Mouse (Mus musculus): ENCODE data around the gene Mta1. TPM values are rescaled to one million over a fixed set of nuclear protein-coding genes. Genes with fewer than 3 reads are reported as not detected.

The Mta1 gene
- total RNA-seq, 2 experiments from 2014 or later: 13.6 to 14.8 TPM

DNA sequence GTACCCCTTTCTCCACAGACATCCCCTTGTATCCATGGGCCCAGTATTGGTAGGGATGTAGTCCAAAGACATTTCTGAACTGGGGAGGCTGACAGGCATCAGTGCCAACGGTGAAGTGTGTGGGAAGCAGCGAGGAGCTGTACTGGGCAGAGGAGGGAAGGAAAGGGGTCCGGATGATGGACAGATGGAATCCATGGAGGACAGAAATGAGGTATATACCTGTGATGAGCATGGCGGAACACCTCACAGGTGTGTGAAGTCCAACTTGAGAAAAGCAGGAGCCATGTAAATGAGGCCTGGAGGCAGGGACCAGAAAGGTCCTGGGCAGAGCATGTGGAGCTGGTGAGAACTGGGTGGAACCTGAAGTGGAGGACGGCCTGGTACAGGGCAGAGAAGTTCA, 47.5 kb downstream of the Mta1 start:
- ATAC-seq (replicated peaks; ENCODE audit: low FRiP score, poor library complexity, severe bottlenecking): no peak

DNA sequence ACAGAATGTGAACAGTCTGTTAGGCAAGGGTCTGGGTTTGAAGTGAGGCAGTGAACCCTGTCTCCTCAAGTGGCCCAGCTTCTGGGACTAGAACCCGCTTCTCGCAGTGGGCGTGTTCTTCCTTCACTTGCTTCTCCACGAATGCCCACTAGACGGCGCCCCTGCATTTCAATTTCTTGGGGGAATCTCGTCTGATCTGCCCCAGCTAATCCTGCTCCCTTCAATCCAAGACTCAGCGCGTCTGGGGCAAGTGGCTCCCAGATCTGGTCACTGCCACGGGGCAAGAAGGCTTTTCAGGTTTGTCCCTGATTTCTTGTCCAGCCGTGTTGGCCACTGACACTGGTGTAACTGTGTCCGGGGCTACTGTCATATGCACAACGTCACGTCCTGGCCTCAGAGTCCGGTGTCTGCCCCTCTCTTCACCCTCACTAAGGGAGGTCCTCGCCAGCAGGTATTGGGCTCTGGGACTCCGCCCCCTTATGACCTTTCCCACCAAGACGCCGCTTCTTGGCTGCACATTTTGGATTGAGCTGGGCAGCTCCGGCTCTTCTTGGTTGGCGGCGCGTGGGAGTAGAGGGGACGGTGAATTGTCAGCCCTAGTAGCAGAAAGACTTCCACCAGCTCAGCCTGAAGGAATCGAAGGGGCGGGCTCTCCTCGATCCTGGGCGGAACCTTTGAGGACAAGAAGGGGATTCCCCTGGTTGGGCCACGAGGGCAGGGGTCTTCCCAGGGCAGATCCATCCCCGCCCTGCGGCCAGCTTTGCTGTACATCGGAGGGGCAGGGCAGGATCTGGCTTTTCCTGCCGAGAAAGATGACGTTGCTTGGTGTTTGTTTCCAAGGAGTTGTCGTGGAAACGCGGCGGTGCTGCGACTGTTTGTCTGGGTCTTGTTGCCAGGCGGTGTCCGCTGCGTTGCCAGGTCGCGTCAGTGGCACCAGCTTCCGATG, 48.3 kb downstream of the Mta1 start, which contains the start of gene Crip1:
TSS of gene Crip1 (plus strand) at position 205 of the 946 bp plus-strand sequence.
- peak; percentile 60 for ATAC-seq (replicated peaks; ENCODE audit: low FRiP score, poor library complexity, severe bottlenecking)

DNA sequence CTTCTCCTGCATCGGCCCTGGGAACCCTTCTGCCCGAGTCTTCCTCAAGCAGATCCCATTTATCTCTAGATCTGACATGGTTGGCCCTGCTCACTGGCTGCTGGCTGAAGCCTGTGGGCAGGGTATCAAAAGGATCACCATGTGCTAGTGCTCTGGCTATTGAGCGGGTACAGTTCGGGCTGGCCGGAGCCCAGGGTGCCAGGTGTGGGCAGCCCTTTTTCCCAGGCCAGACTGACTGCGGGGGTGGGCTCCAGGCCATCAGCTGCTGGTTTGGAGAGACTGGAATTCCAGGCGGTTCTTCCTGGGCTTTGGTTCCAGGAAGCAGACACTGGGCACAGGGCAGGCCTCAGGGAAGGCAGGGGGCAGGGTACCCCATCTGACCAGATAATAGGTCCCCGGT, 49.4 kb downstream of the Mta1 start:
- no peak for ATAC-seq (replicated peaks; ENCODE audit: low FRiP score, poor library complexity, severe bottlenecking)

DNA sequence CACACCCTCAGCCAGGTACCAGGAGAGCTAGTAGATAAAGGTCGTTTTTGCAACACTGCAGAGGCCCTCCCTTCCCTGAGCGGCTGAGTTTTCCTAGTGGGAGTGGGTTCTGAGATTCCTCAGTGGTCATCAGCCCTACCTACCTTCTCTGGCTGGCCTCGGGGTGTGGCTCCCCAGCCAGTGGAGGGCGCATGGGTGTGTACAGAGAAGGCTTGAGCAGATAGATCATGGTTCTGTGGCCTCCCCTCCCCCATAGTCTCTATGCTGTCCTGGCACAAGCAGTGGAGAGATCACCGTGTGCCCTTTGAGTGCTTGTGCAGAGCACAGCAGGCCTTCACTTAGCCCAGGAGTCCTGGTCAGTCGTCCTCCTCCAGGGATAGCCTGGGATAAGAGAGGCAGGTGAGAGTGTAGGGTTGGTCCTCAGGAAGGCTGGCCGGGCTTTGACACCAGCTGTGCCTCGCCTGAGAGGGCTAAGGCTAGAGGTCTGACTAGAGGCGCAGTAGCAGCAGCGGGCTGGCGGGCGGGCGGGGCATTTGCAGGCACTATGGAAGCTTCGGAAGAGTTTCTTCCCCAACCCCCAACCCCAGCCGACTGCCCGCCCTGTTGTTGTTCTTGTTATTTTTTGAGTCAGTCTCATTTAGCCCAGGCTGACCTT, 50.4 kb downstream of the Mta1 start:
- ATAC-seq (replicated peaks; ENCODE audit: low FRiP score, poor library complexity, severe bottlenecking): no peak

DNA sequence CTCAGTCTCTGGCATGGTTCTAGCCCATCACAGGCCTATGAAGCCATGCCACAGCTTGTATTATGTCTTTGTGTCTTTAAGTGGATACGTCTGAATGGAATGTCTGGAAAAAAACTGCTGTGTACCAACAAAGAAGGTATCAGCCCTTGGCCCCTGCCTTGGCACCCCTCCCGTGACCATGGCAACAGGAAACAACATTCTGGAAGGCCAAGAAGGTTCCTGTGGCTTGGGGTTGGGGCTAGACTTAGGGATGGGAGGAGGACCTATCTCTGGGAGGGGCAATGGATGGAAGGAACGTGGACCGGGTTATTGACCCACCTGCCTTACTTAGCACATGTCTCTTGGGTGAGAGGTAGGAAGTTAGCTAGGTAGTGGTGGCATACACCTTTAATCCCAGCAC, 51.3 kb downstream of the Mta1 start:
- no peak for ATAC-seq (replicated peaks; ENCODE audit: low FRiP score, poor library complexity, severe bottlenecking)

DNA sequence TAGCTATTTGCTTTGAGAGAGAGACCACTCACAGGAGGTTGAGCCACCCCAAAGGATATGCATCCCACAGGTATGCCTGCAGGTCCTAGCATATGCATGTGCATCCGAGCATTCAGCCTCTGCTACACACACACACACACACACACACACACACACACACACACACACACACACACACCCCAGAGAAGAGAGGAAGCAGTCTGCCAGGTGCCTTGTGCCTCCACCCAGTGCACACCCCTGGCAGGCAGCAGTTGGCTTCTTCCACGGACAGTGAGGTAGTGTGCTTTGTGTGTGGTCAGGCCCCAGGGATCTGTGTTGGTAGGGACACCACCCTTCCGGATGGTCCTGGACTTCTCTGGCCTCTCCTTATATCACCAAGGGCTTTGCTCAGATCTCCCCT, 51.8 kb downstream of the Mta1 start:
- no peak for ATAC-seq (replicated peaks; ENCODE audit: low FRiP score, poor library complexity, severe bottlenecking)

DNA sequence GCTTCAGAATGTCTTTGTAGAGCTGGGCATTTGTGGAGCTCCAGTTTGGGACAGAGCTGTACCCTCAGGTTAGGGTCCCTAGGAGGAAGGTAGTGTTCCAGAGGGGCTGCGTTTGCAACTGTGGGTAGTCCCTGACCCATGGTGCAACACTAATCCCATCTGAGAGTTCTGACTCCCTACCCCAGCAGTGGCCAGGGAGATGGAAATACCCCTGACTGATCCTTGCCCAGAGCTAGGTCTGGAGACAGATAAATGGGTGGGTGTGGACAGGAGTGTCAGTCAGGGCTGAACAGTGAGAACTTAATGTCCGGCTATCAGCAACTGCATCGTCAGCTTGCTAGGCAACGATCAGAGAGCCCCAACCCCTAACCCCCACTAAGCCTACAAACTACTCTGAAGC, 52.5 kb downstream of the Mta1 start:
- ATAC-seq (replicated peaks; ENCODE audit: low FRiP score, poor library complexity, severe bottlenecking): no peak

DNA sequence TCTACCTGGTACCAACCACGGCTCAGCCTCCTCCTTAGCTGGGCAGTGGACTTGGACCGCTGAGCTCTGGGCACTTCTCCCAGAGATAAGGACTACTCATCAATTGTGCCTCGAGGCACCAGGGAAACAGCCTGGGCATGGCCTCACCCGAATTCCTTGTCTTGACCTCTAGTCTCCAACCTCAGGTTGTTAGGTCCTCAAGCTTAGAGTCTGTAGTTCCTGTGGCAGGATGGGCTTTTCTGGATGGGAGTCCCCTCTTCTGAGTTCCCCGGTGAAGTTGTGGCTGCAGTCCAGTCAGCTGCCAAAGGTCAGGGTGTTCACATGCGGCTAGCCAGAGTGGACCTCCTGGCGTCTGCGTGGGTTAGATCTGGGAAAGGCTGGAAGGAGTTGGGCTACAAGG, 53.0 kb downstream of the Mta1 start:
- ATAC-seq (replicated peaks; ENCODE audit: low FRiP score, poor library complexity, severe bottlenecking): no peak

DNA sequence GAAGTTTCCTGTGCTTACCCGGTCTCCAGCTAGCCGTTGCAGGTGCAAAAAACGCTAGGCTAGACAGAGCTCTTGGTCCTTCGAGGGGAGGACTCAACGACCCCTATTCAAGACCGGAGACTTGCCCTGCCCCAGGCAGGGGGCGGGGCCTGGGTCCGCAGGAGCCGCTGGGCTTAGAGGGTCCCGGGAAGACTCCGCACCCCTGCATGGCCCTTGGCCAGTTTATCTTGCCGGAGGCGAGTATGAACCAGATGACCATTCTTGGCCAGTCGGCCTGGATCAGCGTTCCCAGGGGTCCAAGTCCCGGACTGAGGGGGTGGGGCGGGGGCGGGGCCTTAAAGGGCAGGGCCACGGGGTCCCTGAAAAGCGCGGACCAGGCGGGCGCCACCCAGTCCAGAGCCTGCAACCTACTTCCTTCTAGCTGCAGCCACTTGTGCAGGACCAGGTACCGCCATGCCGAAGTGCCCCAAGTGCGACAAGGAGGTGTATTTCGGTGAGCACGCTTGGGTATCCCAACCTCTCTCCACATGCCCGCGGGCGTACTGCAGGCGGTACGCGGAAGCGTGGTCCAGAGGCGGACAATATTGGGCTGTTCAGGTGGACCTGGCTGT, 53.7 kb downstream of the Mta1 start:
- ATAC-seq (replicated peaks; ENCODE audit: low FRiP score, poor library complexity, severe bottlenecking): no peak

DNA sequence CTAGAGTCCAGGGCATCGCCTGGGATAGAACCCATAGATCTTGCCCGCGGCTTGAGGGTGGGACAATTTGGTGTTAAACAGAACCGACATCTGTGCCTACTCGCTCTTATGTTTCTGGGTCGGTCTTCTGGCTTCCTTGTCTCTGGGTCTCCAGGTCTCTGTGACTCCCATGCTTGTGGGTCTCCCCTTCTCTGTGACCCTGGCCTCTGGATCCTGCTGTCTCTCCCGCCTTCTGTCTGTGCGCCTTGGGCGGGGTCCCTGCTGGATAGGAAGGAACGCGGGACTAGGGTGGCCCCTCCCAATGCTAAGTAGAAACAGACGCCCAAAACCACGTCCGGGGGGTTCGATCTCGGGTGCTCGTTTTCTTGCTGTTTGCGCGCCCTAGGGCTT, 54.2 kb downstream of the Mta1 start:
- no peak for ATAC-seq (replicated peaks; ENCODE audit: low FRiP score, poor library complexity, severe bottlenecking)

DNA sequence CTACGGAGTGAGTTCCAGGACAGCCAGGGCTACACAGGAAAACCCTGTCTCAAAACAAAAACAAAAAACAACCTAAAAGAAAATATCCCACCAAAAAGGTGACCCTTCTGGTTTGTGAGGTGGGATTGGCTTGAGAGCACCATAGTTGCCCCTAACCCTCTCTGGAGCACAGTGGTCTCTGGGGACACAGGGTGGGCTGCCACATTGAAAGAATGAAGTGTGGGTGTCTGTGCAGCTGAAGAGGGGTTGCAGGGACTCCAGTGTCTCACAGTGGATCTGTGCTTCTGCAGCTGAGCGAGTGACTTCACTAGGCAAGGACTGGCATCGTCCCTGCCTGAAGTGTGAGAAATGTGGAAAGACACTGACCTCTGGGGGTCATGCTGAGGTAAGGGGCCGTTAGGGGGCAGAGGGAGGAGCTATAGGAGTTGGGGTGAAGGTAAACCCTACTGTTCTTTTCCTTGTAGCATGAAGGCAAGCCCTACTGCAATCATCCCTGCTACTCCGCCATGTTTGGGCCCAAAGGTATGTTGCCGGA, 55.0 kb downstream of the Mta1 start:
- no peak for ATAC-seq (replicated peaks; ENCODE audit: low FRiP score, poor library complexity, severe bottlenecking)

DNA sequence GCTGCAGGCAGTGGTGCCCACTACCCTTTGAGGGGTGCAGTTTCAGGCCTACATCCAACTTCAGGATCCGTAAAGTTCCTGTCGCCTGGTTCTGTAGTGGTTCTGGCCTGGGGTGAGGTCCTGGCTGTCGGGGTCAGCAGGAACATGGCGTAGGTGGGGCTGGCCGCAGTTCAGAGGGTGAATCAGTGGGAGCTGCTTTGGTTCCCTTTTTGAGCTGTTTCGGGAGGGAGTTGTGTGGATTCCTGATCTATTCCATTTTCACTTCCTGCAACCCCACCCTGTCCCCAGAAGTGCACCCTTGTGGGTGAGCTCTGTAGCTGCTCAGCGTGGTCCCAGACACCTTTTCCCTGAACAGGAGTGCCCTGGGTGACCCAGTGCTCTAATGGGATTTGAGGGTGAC, 55.9 kb downstream of the Mta1 start:
- ATAC-seq (replicated peaks; ENCODE audit: low FRiP score, poor library complexity, severe bottlenecking): no peak

DNA sequence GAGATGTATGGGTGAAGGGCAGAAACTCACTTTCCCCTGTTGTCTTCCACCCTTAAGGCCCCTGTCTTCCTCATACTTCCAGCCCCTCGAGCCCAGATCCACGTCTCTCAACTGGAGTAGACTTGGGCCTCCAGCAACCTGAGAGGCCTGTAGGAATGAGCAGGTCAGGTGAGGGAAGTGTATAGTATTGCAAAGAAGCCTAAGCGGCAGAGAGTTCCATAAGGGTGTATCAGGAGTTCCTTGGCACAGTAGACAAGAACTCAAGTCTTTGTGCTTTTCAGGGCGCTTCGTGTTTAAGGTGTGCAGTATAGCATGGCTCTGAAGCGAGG, 56.6 kb downstream of the Mta1 start:
- ATAC-seq (replicated peaks; ENCODE audit: low FRiP score, poor library complexity, severe bottlenecking): no peak

DNA sequence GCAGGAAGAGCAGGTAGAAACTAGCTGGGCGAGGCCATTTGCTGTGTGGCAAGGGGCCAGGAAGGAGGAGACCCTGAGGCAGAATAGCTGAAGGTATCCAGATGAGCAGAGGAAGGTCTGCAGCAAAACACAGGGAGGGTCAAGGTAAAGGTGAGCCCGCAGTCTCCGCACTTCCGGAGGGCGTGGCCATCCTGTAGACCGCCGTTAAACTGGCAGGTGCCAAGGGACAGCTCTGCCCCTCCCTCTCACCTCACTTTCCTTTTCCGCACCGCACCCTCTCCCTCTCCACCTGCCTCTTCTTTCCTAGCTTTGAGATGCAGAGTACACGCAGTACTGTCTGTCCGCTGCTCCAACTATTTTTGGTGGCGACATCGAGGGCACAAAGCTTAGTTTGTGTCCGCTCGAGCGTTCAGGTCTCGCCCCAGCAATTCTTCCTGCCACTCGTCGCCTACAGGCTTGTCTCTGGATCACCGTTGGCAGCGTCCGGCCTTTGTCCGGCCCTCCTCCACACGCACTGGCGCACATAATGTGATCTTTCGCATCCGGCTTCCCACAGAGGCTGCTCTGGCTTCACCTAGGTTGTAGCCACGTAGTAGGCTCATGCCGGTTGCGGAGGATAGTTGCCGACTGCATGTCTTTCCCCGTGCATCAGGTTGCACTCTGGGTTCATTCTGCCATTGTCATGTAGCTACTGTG, 57.1 kb downstream of the Mta1 start:
- ATAC-seq (replicated peaks; ENCODE audit: low FRiP score, poor library complexity, severe bottlenecking): peak; percentile 16

DNA sequence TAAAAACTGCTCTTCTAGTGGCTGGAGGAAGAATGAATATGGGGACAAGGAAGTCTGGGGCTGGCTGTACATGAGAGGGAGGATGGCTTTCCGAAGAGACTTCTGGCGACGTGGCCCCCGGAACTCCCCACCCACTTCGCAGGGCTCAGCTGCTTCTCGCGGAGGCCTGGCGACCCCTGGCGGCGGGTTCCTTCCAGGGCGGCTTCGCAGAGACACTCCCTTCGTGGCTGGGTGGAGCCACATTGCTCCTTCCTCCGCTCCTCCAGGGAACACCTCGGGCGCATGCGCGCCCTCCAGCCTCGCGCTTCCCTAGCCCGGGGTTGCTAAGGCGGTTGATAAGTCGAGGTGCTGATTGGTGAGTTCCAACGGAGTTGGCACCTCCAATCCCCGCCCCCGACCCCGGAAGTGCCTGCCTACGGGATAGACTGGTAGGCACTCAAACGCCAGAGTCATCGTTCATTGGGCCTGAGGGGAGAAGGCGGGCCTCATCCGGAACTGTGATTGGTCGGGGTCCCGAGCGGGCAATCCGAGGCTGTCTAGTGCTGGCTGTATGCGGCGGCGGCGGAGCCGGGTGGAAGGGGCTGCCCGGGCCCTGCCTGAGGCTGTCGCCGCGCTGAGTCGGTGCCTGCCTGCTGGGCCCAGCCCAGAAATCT, 57.9 kb downstream of the Mta1 start, which contains the start of gene Tedc1:
TSS of gene Tedc1 (plus strand) at position 535 of the 653 bp plus-strand sequence.
- peak; percentile 86 for ATAC-seq (replicated peaks; ENCODE audit: low FRiP score, poor library complexity, severe bottlenecking)

DNA sequence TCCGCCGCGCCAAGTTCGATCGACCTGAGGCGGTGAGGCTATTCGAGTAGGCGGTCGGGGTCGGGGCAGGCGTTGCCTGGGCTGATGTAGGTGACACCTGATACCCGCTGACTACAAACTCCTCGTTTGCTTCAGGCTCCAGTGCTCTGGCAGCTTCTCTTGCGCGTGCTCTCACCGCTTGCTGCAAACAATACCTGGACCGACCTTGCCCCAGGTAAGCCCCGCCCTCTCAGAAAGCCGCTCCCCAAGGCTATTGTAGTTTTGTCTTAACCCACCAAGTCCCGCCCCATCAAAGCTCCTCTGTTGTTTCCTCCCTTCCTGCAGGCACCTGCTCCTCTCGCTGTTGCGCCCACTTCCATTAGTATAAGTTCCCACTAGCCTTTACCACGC, 58.5 kb downstream of the Mta1 start:
- ATAC-seq (replicated peaks; ENCODE audit: low FRiP score, poor library complexity, severe bottlenecking): 0 out of 2 replicates have a peak, but pooled peaks have one; percentile 1

DNA sequence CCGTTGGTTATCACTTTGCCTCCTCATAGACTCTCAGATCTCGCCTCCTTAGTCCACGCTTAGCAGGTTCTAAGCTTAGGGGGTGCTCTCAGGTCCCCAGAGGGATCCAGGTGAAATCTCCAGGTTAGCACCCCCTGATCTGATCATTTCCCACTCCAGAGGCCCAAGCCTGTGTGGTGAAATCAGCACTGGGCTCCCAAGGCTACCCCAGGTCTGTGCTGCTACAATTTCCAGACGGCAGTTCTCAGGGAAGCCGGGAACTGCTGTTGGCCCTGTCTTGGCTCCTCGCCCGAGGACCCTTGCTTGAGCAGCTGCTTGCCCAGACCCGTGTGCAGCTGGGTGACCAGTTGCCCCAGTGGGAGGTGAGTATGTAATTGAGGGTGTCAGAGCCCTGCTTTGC, 58.9 kb downstream of the Mta1 start:
- ATAC-seq (replicated peaks; ENCODE audit: low FRiP score, poor library complexity, severe bottlenecking): no peak

DNA sequence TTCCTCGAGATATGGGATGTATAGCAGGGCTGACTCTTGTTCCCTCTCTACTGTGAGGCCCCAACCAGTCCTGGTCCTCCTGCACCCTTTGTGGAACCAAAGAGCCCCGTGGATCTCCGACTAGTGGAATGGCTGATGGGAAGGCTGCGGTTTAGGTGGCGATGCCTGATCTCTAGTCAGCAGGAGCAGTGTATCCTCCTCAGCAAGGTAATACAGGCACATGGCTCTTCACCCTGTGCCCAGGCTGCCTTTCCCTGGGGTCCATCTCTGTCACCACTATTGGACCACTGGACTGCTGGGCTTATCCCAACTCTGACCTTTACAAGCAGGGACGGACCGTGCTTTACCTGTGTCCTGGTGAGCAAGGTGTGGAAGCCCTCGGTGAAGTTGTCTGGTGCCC, 59.4 kb downstream of the Mta1 start:
- ATAC-seq (replicated peaks; ENCODE audit: low FRiP score, poor library complexity, severe bottlenecking): no peak

DNA sequence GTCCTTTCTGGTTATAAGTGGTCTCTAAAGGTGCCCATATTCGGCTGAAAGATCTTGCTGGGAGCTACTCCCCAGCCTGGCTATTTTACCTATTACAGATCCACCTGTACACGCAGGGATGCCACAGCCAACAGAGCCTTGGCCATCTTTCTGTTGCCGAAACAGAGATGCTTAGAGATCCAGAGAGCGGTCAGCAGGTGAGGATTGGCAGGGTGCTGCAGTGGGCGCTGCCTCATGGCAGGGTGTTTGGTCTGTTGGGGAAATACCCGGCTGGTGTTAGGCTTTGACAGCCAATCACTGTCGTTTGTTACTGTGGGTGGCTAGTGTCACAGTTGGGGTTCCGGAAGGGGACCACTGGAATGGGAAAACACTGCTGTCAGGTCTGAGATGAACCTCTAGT, 59.9 kb downstream of the Mta1 start:
- ATAC-seq (replicated peaks; ENCODE audit: low FRiP score, poor library complexity, severe bottlenecking): no peak

Measured in erythroblast, adult 5-6 weeks (primary cell).